Mouse (Mus musculus) 3134 (cell line): Measurements from ENCODE around the gene Sugp1.
"Not testable (repeated sequence)": the region's sequence is repeated elsewhere in the genome, so short reads cannot be mapped to it uniquely, and the experiment has no call there.

Source experiments
- DNase-seq: peaks from one replicate; pipeline ENCODE4 v3.0.0-alpha.2; 2011; ENCODE audit warnings: low spot score; ENCODE audit not compliant: insufficient read length; ENCODE audit errors: extremely low read depth

Sugp1 gene

GRCm38 (mm10) chr8:70042583-70043455 is at the start of gene Sugp1, which contains the start of gene Mau2:
Gene Sugp1 (plus strand): TSS chr8:70042813.
Gene Mau2 (minus strand): TSS chr8:70042734.
- peak; percentile 93 for DNase-seq

DNA sequence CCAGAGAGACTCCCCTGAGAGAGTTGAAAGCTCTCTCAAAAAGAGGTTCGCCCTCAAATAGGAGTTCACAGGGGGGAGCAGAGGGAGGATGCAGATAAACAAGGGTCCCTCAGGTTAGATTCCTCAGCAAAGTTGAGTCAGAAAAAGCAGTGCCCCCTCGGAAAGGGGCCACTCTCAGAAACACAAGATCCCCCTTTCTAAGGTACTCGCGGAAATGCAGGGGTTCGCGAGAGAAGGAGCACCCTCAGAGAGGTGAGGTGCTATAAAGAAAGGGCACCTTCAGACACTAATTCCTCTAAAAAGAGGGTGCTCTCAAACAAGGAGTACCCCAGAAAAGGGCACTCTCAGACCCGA is 47.2 kb upstream of the Sugp1 start:
- no peak for DNase-seq

DNA sequence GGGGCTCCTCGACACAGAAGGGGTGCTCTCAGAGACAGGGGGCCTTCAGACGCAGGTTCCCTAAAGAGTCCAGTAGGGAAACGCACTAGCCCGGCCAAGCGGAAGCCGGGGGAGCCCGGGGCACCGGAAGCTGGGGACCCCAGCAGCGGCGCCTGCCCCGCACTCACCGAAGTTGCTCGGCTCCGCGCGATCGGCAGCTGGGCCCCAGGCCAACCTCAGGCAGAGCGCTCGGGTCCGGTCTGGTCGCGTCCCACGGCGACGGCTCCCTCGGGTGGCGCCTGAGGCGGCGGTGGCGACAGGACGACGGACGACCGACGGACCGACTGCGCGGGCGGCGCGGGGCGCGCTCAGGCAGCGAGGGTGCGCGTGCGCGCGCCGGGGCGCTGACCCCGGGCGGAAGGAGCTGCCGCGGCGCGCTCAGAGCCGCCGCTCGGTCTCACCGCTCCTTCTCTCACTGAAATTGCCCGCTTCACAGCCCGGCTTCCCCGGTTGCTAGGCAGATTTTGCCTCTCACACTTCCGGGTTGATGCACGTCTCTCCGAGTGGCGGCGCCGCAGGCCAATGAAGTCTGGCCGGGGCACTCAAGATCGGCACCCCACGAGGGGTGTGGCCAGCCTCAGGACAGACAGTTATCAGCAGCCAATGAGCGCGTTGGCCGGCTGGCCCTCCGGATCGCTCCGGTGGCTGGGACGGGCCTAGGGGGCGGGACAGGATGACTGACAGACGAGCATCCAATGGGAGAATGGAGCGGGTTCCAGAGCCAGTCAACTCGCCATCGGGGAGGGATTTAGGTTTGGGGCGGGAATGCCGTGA is 46.6 kb upstream of the Sugp1 start, which contains the start of gene Gatad2a:
Gene Gatad2a (minus strand): TSS at position 609 of the 813 bp plus-strand sequence.
- peak; percentile 100 for DNase-seq

DNA sequence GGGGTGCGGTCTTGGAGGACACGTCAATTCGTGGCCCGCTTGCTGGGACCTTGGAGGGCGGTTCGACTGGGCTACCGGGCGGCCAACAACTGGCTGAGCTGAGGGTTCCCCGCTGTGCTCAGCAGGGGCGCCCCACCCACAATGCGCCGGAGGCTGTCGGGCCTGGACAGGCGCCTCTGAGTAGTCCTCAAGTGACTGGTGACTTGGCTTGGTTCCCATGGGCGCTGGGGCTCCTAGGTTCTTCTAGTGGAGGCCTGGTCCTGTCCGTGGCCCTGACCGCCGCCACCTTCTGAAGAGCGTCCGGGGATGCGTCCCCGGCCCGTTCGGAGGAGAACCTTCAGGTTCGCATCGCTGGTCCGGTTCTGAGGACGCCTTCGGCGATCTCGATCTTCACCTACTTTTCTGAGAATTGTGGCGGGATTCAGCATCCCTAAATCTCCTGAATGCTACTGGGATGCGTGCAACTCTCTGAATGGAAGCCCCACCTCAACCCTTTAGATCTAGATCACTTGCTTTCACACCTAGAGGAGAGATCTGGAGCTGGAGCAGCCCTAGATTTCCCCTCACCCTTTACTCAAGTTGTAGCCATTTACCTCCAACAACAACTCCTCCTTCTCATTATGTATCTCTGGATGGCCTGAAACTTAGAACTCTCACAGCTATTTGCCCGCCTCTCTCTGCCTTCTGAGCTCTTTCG is 45.9 kb upstream of the Sugp1 start:
- DNase-seq: no peak

- DNase-seq: no peak
Measured at GRCm38 (mm10) chr8:69998706-69999105, 43.9 kb upstream of the Sugp1 start.

DNA sequence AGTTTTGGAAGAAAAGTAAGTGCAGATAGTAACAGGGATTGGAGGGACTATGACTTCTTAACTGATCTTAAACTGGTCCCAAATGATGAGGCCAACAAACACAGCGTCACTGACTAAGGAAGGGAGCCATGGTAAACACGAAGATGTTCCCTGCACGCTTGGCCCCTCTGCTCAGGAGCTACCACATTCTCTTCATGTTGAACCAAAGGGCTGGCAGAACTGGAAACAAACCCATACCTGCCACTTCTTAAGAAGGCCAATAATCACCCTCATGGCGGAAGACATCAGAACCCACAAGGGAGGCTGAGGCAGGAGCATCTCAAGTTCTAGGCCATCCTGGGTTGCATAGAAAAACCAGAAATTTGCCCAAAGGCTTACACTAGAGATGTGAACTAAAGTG is 43.4 kb upstream of the Sugp1 start:
- no peak for DNase-seq

- DNase-seq: no peak
Measured at GRCm38 (mm10) chr8:70000226-70000625, 42.4 kb upstream of the Sugp1 start.

GRCm38 (mm10) chr8:70001176-70001891 is 41.3 kb upstream of the Sugp1 start:
- peak; percentile 79 for DNase-seq

GRCm38 (mm10) chr8:70001892-70002191 is 40.8 kb upstream of the Sugp1 start:
- DNase-seq: not testable (repeated sequence)

DNA sequence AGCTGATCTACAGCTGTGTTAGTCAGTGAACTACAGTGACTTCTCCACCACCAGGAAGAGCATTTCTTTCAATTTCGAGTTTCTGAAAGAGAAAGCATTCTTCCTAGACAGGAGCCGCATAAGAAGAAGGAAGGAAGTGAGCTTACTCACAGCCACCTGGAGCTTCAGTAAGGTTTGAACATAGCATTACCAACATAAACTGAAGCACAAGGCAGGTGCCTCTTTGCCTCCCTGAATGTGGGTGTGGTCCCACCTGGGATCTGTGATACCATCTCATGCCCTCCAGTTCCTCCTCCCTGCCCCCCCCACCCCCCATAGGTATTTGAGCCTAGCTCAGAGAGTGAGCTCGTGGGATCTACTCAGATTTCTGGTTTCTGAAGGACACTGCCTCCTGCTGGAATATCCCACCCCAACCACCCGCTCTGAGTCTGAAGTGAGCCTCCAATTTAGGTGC is 39.4 kb upstream of the Sugp1 start:
- DNase-seq: no peak

DNA sequence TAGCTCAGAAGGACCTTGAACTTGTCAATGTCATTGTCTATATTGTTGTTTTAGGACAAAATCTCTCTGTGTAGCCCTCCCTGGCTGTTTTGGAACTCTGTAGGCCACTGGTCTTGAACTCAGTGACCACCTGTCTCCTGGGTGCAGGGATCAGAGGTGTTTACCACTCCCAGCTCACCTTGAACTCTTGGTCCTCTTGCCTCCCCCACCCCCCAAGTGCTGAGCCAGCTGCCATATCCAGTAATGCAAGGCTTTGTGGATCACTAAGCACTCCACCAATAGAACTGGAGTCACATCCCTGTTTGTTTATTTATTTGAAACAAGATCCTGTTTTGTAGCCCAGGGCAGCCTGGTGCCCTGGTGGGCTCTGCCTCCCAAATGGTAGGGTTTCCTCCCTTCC is 38.3 kb upstream of the Sugp1 start:
- no peak for DNase-seq

- no peak for DNase-seq
Measured at GRCm38 (mm10) chr8:70005178-70005577, 37.4 kb upstream of the Sugp1 start.

GRCm38 (mm10) chr8:70010796-70011195 is 31.8 kb upstream of the Sugp1 start:
- DNase-seq: not testable (repeated sequence)

- DNase-seq: peak; percentile 34
Measured at GRCm38 (mm10) chr8:70012350-70012749, 30.3 kb upstream of the Sugp1 start.

GRCm38 (mm10) chr8:70012763-70013162 is 29.9 kb upstream of the Sugp1 start:
- DNase-seq: no peak

DNA sequence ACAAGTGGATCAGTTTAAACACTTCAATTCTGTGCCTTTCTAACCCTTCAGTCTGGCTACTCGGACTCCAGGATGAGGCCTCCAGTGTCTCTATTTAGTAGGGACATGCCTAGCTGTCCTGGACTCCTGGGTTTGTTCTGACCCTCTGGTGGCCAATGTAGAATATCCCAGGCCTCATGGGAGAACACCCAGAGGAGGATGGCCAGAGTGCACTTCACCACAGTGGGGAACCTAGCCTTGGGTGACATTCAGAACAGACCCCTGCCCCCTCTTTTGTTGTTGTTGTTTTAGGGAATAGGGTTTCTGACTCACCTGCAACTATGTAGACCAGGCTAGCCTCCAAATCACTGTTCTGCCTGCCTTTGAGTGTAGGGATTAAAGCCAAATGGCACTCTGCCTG is 27.6 kb upstream of the Sugp1 start:
- DNase-seq: no peak

GRCm38 (mm10) chr8:70023596-70023995 is 19.0 kb upstream of the Sugp1 start:
- DNase-seq: no peak

DNA sequence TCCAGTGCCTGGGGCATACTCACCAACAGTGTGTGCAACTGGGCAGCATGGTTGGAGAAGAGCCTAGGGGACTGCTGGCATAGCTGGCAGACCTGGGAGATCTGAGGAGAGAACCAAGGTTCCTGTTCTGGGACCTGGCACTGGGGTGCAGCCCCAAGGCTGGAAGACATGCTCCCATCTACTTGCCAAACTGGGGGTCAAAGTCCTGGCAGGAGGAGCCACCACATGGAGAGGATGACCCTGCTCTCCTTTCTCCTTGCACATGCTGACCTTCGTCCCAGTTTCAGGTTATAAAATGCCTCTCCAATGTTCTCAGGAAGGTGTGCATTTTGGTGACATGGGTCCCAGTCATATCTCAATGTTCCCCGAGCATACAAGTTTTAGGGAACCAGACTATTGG is 16.5 kb upstream of the Sugp1 start:
- no peak for DNase-seq

DNA sequence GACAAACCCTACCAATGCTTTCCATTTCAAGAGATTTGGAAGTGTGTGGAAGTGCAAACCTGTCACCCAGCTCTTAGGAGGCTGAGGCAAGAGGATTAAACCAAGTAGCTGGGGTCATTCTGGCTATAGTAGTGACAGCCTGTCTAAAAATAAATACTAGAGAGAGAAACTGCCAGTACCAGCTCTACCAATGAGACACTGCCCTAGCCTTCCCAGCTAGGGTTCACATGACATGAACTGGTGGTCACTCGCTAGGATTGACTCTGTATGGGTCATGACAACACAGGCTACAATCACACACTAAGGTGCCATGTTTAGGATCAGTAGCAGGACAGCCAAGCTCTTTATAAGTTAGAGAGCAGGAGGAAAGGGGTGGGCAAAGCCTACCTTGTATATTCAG is 12.4 kb upstream of the Sugp1 start:
- DNase-seq: no peak

- no peak for DNase-seq
Measured at GRCm38 (mm10) chr8:70037994-70038393, 4.6 kb upstream of the Sugp1 start.
